Mouse (Mus musculus) thymus, postnatal 14 days (tissue): Measurements from ENCODE around the gene Spata19.

Experiments
- DNase-seq: peaks from one replicate; pipeline ENCODE4 v3.0.0; 2021

The Spata19 gene

GRCm38 (mm10) chr9:27396500-27396899, at the start of gene Spata19:
Gene Spata19 (plus strand): TSS chr9:27396800.
- DNase-seq, result no peak

DNA sequence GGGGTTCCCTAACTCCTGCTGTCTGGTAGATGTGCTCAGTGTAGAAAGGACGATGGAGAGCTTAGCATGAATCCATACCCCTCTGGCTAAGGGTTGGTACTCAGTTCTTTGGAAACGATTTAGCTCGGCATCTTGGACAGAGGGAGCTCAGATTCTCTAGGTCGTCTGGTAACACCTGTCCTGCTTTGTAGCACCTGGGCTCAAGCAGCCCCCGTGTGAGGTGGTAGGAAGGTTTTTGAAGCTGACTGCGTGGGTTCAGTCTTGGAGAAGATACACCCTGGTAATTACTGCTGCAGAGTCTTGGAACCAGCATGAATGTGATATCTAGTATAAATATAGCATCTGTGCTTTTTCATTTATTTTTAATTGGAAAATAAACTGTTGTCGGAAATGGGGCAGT, 43.5 kb upstream of the Spata19 start:
- DNase-seq, result no peak

DNA sequence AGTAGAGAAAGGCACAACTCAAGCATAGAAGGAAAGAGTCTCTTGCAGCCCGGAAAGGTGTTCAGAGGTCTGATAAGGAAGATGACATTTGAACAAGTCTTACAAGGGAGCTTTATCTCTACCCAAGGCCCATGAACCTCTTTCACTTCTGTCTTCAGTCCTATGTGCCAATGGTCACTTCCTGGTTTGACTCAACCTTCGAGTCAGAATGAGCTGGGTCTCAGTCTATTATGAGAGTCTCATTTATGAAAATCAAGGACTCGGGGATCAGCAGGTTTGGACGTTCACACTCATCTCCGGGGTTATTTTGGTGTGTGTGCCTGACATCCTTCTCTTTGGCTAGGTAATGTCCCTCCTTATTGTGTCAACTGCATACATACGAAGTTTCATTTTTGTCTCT, 38.7 kb upstream of the Spata19 start:
- DNase-seq, result no peak

GRCm38 (mm10) chr9:27367231-27367630, 29.4 kb upstream of the Spata19 start:
- no peak for DNase-seq

DNA sequence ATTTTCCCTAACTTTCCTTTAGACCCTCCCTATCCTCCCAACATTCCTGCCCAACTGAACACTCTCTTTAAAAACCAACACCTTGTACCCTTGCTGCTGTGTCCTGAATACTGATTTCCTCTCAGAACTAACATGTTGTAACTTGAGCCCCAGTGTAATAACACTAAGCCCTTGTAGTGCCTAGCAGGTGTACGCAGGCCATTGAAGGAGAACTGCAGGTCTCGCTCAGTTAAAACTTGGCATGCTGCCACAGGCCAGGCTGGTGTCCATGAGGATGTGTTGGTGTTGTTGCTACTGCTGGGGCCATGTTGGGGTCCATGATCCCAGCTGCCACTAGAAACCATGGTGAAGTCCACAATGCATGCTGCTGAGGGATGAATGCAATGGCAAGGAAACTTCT, 27.5 kb upstream of the Spata19 start:
- no peak for DNase-seq

DNA sequence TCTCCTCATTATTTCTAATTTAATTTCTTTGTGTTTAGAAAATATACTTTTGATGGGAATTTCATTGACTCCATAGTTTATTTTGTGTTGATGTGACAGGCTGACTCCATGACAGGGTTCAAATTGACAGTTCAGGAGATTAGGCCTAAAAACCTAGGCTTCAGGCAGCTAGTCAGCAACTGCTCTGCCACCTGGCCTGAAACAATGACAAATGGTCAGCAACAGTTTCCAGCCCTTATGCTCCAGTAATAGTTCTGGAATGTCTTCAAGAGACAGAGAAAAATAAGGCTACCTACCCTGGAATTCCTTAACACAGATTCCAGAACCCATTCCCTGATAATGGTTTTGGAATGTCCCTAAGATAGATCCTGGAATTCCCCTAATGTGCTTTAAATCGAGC, 20.9 kb upstream of the Spata19 start:
- DNase-seq, result no peak

GRCm38 (mm10) chr9:27386951-27387350, 9.6 kb upstream of the Spata19 start:
- DNase-seq, result no peak

- no peak for DNase-seq
These were observed 4.6 kb downstream of the Spata19 start for GRCm38 (mm10) chr9:27401169-27401568.

DNA sequence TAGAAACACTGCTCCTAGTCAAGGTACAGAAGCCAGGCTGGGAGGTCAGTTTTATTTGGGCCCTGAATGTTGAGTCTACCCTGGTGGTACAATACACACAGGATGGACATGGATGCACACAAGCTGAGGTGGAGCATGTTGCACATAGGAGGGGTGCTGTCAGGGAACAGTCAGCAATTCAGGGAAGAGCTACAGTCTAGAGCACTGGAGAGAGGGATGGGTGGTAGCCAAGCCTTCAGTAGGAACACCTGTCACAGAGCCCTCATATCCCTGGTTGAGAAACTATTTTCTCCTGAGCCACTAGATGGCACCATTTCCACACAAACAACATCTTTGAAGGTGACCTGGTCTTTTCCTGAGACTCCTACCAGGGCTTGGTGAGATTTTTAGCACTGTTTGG, 13.1 kb downstream of the Spata19 start:
- no peak for DNase-seq

- DNase-seq, result peak; percentile 20
These were observed 17.5 kb downstream of the Spata19 start for GRCm38 (mm10) chr9:27414058-27414460.

- no peak for DNase-seq
These were observed 27.9 kb downstream of the Spata19 start for GRCm38 (mm10) chr9:27424511-27424910.

- DNase-seq, result no peak
These were observed 32.0 kb downstream of the Spata19 start for GRCm38 (mm10) chr9:27428552-27428951.

GRCm38 (mm10) chr9:27433301-27433700, 36.7 kb downstream of the Spata19 start:
- DNase-seq, result no peak

DNA sequence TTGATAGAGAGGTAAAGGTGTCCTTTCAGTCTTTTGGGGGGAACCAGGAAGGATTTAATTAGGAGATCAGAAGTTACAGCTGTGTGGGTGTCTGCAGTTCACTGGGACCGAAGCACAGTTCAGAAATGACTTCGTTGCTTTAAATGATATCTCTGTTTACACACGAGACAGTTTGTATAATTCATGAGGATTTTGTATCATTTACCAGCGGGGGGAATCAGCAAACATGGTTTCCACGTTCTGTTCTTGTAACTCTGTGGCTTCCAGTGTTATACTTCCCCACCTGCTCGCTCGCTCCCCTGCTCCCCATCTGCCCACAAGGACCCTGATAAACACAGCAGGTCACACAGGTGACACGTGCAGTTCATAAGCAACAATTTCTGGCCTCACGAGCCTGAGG, 39.3 kb downstream of the Spata19 start:
- DNase-seq, result no peak

GRCm38 (mm10) chr9:27437391-27438061, 40.9 kb downstream of the Spata19 start:
- no peak for DNase-seq

- DNase-seq, result no peak
These were observed 53.3 kb downstream of the Spata19 start for GRCm38 (mm10) chr9:27449780-27450422.
